Mouse (Mus musculus) small intestine, adult 2 months (tissue): Measurements from ENCODE around the gene Gm815. TPM values are rescaled to one million over a fixed set of nuclear protein-coding genes. Genes with fewer than 3 reads are reported as not detected.
A peak's percentile ranks its signal among the peaks of the same experiment; 100 is the strongest.

ENCODE experiments used
- H3K27ac ChIP-seq: fragments of 200-500 bp; 2 replicates; pipeline ENCODE4 v1.5.1; 2012; ENCODE audit warnings: low read depth, low read length, control low read depth, inconsistent platforms; ENCODE audit not compliant: insufficient read depth
- H3K27me3 ChIP-seq: fragments of 200-500 bp; 2 replicates; pipeline ENCODE4 v1.6.1; 2012; ENCODE audit warnings: mild to moderate bottlenecking, moderate library complexity, low read length, inconsistent platforms; ENCODE audit not compliant: control insufficient read depth, insufficient read depth
- H3K36me3 ChIP-seq: fragments of 200-500 bp; 2 replicates; pipeline ENCODE4 v1.6.1; 2012; ENCODE audit warnings: mild to moderate bottlenecking, low read length, control low read depth, inconsistent platforms; ENCODE audit not compliant: control insufficient read depth, insufficient read depth
- H3K4me1 ChIP-seq: fragments of 200-500 bp; 2 replicates; pipeline ENCODE4 v1.6.1; 2012; ENCODE audit warnings: low read length, inconsistent platforms, mixed read lengths; ENCODE audit not compliant: control insufficient read depth, insufficient read depth, insufficient read length
- H3K4me3 ChIP-seq: fragments of 200-500 bp; 2 replicates; pipeline ENCODE4 v1.5.1; 2012; ENCODE audit warnings: low read depth, mild to moderate bottlenecking, control low read depth, inconsistent platforms, low read length, moderate library complexity
- CTCF ChIP-seq: fragments of 200-500 bp; IDR thresholded peaks from 2 replicates; pipeline ENCODE4 v1.5.1; 2012; ENCODE audit warnings: low read depth, mild to moderate bottlenecking, control low read depth, inconsistent platforms, low read length, moderate library complexity, mixed read lengths; ENCODE audit not compliant: insufficient replicate concordance, insufficient read length; ENCODE audit errors: extremely low read depth
- POLR2A ChIP-seq: fragments of 200-500 bp; IDR thresholded peaks from 2 replicates; pipeline ENCODE4 v1.6.1; 2012; ENCODE audit warnings: low read depth, mild to moderate bottlenecking, control low read depth, inconsistent platforms, low read length, moderate library complexity
- WGBS: fragments of 180-500 bp; shearing (Covaris S2); methylation state at CpG from one replicate; pipeline ENCODE4 v1.1.7; 2018; 5-methylcytosine and 5-hydroxymethylcytosine counted together
- polyA plus RNA-seq: library from polyadenylated mRNA; depleted of rRNA; stranded (reverse); fragments of >200 nt; gene quantifications from 2 replicates; pipeline ENCODE4 v1.2.3, GENCODE M21; 2012; rRNA removed

The Gm815 gene
- polyA plus RNA-seq = not detected in 2 replicates

DNA sequence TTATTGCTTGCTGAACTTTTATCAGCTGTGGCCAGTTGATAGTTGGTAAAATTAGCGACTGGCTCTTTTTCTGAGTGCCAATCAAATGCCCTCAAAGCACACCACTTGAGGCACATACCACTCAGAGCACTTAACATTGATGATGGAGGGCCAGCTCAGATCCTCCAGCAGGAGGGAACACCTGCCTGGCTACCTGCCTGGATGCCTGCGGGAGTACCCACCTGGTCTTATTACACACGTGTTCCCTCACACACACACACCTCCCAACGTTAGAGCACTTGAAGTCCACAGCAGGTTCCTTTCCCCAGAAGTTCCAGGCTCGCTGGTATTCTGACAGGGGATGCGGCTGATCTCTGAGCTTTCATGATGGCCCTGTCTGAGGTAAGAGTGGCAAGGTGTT is at the start of gene Gm815:
TSS of gene Gm815 (plus strand) at position 266 of the 400 bp plus-strand sequence.
- Histone ChIP-seq H3K27me3 (no peaks in the 10 kb centered on the region), H3K36me3 (no peaks in the 10 kb centered on the region), H3K4me1 (no peaks in the 10 kb centered on the region), H3K27ac (no peak within 1 kb of the TSS), H3K4me3 (no peak within 1 kb of the TSS)
- 70% methylated on average over 6 of the region's 6 CpGs for WGBS
- TF ChIP-seq CTCF = no peak
- no peak for TF ChIP-seq POLR2A

DNA sequence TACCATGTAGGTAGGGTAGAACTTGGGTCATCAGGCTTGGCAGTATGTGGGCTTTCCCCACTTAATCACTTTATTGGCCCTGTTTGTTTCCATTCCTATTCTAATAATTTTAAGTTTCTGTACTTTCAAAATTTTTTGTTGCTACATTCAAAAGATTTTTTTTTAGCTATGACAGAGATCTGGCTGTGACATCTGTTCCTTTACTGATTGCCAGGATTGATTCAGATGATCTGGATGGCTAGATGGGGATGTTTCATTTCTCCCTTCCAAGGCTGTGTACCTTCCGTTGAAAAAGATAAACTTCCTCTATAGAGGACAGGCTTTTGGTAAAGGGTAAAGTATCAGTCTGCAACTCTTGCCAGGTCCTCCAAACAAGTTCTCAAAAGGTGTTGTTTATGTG is 48.1 kb upstream of the Gm815 start:
- H3K36me3 ChIP-seq = no peaks in the 10 kb centered on the region
- no peak overlapping the region for H3K4me3 ChIP-seq
- 36% methylated on average over 1 of the region's 1 CpGs for WGBS
- no peaks in the 10 kb centered on the region for H3K4me1 ChIP-seq
- no peak overlapping the region for H3K27ac ChIP-seq
- TF ChIP-seq POLR2A (no peak), CTCF (no peak)
- no peaks in the 10 kb centered on the region for H3K27me3 ChIP-seq

DNA sequence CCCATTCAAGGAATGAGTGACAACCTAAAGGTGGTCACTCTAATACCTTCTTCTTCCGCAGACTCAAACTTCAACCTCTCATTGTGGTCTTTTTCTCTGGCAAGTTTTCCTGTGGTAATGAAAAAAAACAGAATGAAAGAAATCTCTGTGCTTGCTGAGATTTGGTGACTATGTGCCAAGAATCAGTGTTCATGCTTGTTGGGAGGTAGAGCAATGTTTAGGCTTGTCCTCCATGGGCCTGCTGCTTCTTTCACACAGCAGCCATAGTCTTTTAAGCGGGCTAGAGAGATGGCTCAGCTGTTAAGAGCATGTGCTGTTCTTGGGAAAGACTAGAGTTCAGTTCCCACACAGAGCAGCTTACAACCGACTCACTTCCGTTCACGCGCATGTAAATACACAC is 41.8 kb upstream of the Gm815 start:
- no peaks in the 10 kb centered on the region for H3K27me3 ChIP-seq
- H3K4me1 ChIP-seq = no peaks in the 10 kb centered on the region
- H3K4me3 ChIP-seq = no peak overlapping the region
- no peaks in the 10 kb centered on the region for H3K36me3 ChIP-seq
- WGBS = 87% methylated on average over 6 of the region's 6 CpGs
- no peak overlapping the region for H3K27ac ChIP-seq
- TF ChIP-seq CTCF (no peak), POLR2A (no peak)

DNA sequence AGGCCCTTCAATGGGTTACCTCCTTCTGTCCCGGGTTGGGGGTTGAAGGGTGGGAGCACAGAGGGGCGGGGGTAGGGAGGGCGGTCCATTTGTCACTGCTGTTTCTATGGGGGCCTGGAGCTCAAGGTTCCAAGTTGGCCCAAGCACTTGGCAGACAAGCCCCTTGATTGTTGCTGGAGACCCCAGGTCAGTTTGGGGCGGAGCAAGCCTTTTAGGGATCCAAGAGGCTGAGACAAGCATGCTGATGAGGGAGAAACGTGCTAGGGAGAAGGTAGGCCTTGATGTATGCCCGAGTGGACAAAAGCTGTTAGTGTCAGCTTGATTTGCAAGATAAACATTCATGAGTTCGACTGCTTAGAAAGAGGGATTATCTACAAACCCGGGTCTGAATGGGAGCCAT is 40.9 kb upstream of the Gm815 start:
- 39% methylated on average over 8 of the region's 8 CpGs for WGBS
- Histone ChIP-seq H3K27me3 (no peaks in the 10 kb centered on the region), H3K36me3 (no peaks in the 10 kb centered on the region), H3K4me3 (no peak overlapping the region), H3K27ac (no peak overlapping the region), H3K4me1 (no peaks in the 10 kb centered on the region)
- no peak for TF ChIP-seq CTCF
- no peak for TF ChIP-seq POLR2A

DNA sequence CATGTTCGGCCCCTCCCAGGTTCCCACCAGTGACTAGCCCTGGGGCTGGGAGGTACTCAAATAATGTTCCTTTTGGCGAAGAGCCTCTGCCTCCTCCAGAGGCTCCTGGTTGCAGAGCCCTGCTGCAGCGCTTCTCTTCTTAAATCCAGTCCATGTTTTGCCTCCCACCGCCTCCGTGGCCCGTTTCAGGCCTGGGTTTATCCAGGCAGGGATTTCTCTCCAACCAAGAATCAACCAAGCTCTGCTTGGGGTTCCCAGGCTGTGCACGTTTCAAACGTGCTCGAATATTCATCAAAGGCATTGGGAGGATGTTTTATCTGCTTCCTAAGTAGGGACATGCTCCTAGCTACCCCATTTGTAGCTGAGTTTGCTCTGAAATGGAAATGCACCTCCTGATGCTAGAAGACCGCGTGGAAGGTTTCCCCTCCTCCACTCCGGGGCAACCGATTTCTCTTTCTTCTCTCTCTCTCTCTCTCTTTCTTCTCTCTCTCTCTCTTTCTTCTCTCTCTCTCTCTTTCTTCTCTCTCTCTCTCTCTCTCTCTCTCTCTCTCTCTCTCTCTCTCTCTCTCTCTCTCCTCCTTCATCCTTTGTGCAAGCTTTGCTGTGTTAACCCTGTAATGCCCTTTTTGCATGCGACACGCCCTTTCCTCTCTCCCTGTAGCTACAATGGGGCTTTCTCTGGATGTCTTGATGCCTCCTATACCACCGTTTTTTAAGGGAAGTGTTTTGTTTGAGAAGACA is 40.2 kb upstream of the Gm815 start:
- Histone ChIP-seq H3K4me3 (peak overlapping the region; percentile 48), H3K27ac (no peak overlapping the region), H3K27me3 (no peaks in the 10 kb centered on the region), H3K36me3 (no peaks in the 10 kb centered on the region), H3K4me1 (no peaks in the 10 kb centered on the region)
- TF ChIP-seq CTCF (no peak), POLR2A (no peak)
- WGBS = 2% methylated on average over 16 of the region's 16 CpGs

DNA sequence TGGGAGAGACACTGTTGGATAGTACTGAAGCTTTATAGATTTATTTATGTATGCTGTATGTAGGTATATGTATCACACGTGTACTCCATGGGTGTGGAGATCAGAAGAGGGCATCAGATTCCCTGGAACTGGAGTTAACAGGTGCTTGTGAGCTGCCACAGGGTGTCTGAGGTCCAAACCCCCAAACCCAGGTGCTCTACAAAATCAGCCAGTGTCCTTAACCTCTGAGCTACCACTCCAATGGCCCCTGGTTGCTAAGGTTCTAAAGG is 39.7 kb upstream of the Gm815 start:
- WGBS = 4% methylated on average over 1 of the region's 1 CpGs
- TF ChIP-seq CTCF = no peak
- no peak for TF ChIP-seq POLR2A
- no peak overlapping the region for H3K4me3 ChIP-seq
- no peaks in the 10 kb centered on the region for H3K4me1 ChIP-seq
- H3K27me3 ChIP-seq = no peaks in the 10 kb centered on the region
- no peak overlapping the region for H3K27ac ChIP-seq
- H3K36me3 ChIP-seq = no peaks in the 10 kb centered on the region

DNA sequence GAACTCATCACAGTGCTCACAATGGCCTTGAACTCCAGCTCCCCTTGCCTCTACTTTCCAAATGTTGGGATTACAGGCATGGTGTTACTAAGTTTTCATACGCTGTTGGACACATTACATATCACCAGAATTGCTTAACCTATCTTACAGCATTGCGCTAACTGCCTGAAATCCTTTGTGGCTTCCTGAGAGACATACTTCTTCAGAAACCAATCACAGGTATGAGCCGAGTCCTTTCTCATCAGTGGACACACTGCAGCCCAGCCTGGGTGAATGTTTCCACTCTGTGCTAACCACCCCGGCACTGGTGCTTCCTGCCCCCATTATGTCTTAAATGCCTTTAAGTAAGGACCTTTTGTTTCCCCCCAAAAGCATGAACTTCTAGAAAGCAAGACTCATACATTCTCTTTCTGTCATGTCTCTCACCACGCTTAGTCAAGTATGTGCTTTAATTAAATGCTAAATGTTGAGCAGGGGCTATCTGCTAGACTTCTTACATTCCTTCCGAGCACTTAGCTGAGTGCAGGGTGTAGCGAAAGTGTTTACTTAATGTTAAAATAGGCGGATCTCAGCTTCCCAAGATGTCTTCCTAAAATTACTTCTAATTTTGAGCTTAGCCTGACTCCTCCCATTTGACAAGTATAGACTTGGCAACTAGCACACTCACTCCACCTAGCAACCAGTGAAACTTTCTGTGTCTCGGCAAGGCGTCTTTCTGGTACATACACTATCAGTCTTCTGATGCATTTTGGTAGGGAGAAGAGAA is 34.5 kb upstream of the Gm815 start:
- 64% methylated on average over 10 of the region's 10 CpGs for WGBS
- no peak for TF ChIP-seq CTCF
- no peak for TF ChIP-seq POLR2A
- no peaks in the 10 kb centered on the region for H3K4me1 ChIP-seq

More for the DNA sequence above, 34.5 kb upstream of the Gm815 start:
- no peak overlapping the region for H3K4me3 ChIP-seq
- H3K27ac ChIP-seq = no peak overlapping the region
- H3K36me3 ChIP-seq = no peaks in the 10 kb centered on the region
- H3K27me3 ChIP-seq = no peaks in the 10 kb centered on the region
